Mouse (Mus musculus) forebrain, embryonic 15.5 days (tissue): ENCODE results near the gene Dhrs13. TPM values are rescaled to one million over a fixed set of nuclear protein-coding genes. Genes with fewer than 3 reads are reported as not detected.

Experiments used
- ATAC-seq: fragments of 200-750 bp; cut with Nextera tagmentation; replicated peaks from 2 replicates; pipeline ENCODE4 v1.8.0; 2017; ENCODE audit warnings: mild to moderate bottlenecking, moderate TSS enrichment, moderate library complexity
- H3K27ac ChIP-seq: fragments of 300-500 bp; sonication (generic); replicated peaks from 2 replicates; pipeline ENCODE4 v1.5.1; 2015; ENCODE audit warnings: mild to moderate bottlenecking, inconsistent platforms
- H3K27me3 ChIP-seq: fragments of 300-500 bp; sonication (generic); 2 replicates; pipeline ENCODE4 v1.6.1; 2015; ENCODE audit warnings: inconsistent platforms
- H3K36me3 ChIP-seq: fragments of 300-500 bp; sonication (generic); 2 replicates; pipeline ENCODE4 v1.6.1; 2015; ENCODE audit warnings: mild to moderate bottlenecking, inconsistent platforms
- H3K4me1 ChIP-seq: fragments of 300-500 bp; sonication (generic); 2 replicates; pipeline ENCODE4 v1.6.1; 2015; ENCODE audit warnings: inconsistent platforms
- H3K4me2 ChIP-seq: fragments of 300-500 bp; sonication (generic); replicated peaks from 2 replicates; pipeline ENCODE4 v1.6.1; 2015; ENCODE audit warnings: mild to moderate bottlenecking, inconsistent platforms
- H3K4me3 ChIP-seq: fragments of 300-500 bp; sonication (generic); 2 replicates; pipeline ENCODE4 v1.5.1; 2015; ENCODE audit warnings: mild to moderate bottlenecking, inconsistent platforms
- H3K9ac ChIP-seq: fragments of 300-500 bp; sonication (generic); replicated peaks from 2 replicates; pipeline ENCODE4 v1.6.1; 2015; ENCODE audit warnings: mild to moderate bottlenecking, inconsistent platforms
- H3K9me3 ChIP-seq: fragments of 300-500 bp; sonication (generic); 2 replicates; pipeline ENCODE4 v1.6.1; 2016; ENCODE audit warnings: inconsistent platforms
- WGBS: fragments of 180-500 bp; shearing (Covaris S2); methylation state at CpG from one replicate; pipeline ENCODE4 v1.1.7; 2015; ENCODE audit warnings: mixed read lengths; 5-methylcytosine and 5-hydroxymethylcytosine counted together
- polyA plus RNA-seq: library from polyadenylated mRNA; unstranded; fragments of >200 nt; fragmentation: Nextera tagmentation; extraction: Ambion mirVana; gene quantifications from 2 replicates; pipeline ENCODE4 v1.2.1, GENCODE M21; 2015

Gene Dhrs13
- polyA plus RNA-seq, 1 experiment from 2014 or later: 32.8 TPM

- WGBS: 85% methylated on average over 8 of the region's 8 CpGs
- no peak overlapping the region for H3K4me2 ChIP-seq
- H3K27ac ChIP-seq: no peak overlapping the region
Observed at GRCm38 (mm10) chr11:78056946-78057345, 24.9 kb downstream of the Dhrs13 start.

GRCm38 (mm10) chr11:78059833-78060757 is 28.0 kb downstream of the Dhrs13 start:
- Histone ChIP-seq H3K9me3 (no peaks in the 10 kb centered on the region), H3K27me3 (no peaks in the 10 kb centered on the region), H3K4me3 (no peak overlapping the region), H3K4me2 (no peak overlapping the region), H3K27ac (no peak overlapping the region), H3K9ac (no peak overlapping the region), H3K36me3 (peaks cover 37% of the 10 kb centered on the region), H3K4me1 (no peaks in the 10 kb centered on the region)
- peak; percentile 68 for ATAC-seq
- 57% methylated on average over 9 of the region's 9 CpGs for WGBS

More at GRCm38 (mm10) chr11:78056946-78057345, 24.9 kb downstream of the Dhrs13 start:
- Histone ChIP-seq H3K4me1 (no peaks in the 10 kb centered on the region), H3K36me3 (peaks cover 57% of the 10 kb centered on the region), H3K9me3 (no peaks in the 10 kb centered on the region), H3K4me3 (no peak overlapping the region), H3K27me3 (no peaks in the 10 kb centered on the region), H3K9ac (no peak overlapping the region)
- ATAC-seq: no peak

- Histone ChIP-seq H3K4me1 (no peaks in the 10 kb centered on the region), H3K9me3 (no peaks in the 10 kb centered on the region), H3K27me3 (no peaks in the 10 kb centered on the region), H3K36me3 (peaks cover 22% of the 10 kb centered on the region), H3K4me2 (no peak overlapping the region), H3K4me3 (no peak overlapping the region), H3K9ac (no peak overlapping the region), H3K27ac (no peak overlapping the region)
- no peak for ATAC-seq
- WGBS: 90% methylated on average over 1 of the region's 1 CpGs
Observed at GRCm38 (mm10) chr11:78062563-78062962, 30.5 kb downstream of the Dhrs13 start.

- no peak for ATAC-seq
- WGBS: 57% methylated on average over 2 of the region's 2 CpGs
Observed at GRCm38 (mm10) chr11:78065906-78066305, 33.8 kb downstream of the Dhrs13 start.

DNA sequence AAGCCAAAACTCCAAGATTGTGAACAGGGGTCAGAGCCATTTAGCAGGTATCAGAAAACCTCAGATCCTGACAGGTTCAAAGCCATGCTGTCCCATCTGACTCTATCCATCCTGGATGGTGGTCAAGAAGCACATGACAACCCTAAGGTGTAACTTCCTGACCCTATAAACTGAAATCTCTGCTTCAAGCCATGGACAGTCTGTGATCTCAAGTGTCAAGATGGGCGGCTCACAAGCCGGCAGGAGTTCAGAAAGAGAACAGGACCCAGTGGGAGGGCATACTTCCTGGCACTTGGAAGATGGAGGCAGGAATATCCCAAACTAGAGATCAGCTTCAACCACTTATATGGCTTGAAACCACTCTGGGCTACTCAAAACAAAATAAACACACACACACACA is 34.6 kb downstream of the Dhrs13 start:
- no peak overlapping the region for H3K9ac ChIP-seq
- peaks cover 1% of the 10 kb centered on the region; the same call in 1 of the 2 replicates for H3K36me3 ChIP-seq
- no peaks in the 10 kb centered on the region for H3K4me1 ChIP-seq
- no peak for ATAC-seq
- H3K27me3 ChIP-seq: no peaks in the 10 kb centered on the region
- H3K4me3 ChIP-seq: no peak overlapping the region
- no peak overlapping the region for H3K27ac ChIP-seq
- no peaks in the 10 kb centered on the region for H3K9me3 ChIP-seq
- no peak overlapping the region for H3K4me2 ChIP-seq
- WGBS: 69% methylated on average over 2 of the region's 2 CpGs

More at GRCm38 (mm10) chr11:78065906-78066305, 33.8 kb downstream of the Dhrs13 start:
- no peaks in the 10 kb centered on the region for H3K27me3 ChIP-seq
- H3K4me2 ChIP-seq: no peak overlapping the region
- no peaks in the 10 kb centered on the region for H3K36me3 ChIP-seq
- no peak overlapping the region for H3K27ac ChIP-seq
- H3K4me3 ChIP-seq: no peak overlapping the region
- H3K9me3 ChIP-seq: no peaks in the 10 kb centered on the region
- no peak overlapping the region for H3K9ac ChIP-seq
- no peaks in the 10 kb centered on the region for H3K4me1 ChIP-seq

DNA sequence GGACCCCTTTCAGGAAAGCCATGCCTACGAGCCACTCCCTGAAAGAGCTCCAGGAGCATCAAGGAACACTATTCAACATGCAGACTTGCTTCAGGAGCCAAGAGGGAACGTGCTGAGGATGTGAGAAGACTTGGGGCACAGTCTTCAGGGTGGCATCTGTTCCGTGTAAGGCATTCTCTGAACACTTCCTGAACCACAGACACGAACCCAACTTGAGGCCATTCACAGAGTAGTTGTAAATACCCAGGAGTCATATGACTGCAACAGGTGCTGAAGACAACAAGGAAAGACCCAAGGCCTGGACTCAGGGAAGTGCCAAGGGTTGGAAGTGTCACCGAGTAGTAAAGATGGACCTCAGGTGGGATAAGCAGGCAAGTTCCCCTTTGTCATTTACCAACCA is 35.5 kb downstream of the Dhrs13 start:
- Histone ChIP-seq H3K9me3 (no peaks in the 10 kb centered on the region), H3K36me3 (peaks cover 7% of the 10 kb centered on the region; the same call in 1 of the 2 replicates), H3K4me3 (no peak overlapping the region), H3K27ac (no peak overlapping the region), H3K4me2 (no peak overlapping the region), H3K9ac (no peak overlapping the region), H3K27me3 (no peaks in the 10 kb centered on the region), H3K4me1 (no peaks in the 10 kb centered on the region)
- no peak for ATAC-seq
- 74% methylated on average over 5 of the region's 5 CpGs for WGBS

GRCm38 (mm10) chr11:78069130-78069529 is 37.0 kb downstream of the Dhrs13 start:
- Histone ChIP-seq H3K4me2 (no peak overlapping the region), H3K9ac (no peak overlapping the region), H3K36me3 (peaks cover 17% of the 10 kb centered on the region), H3K9me3 (no peaks in the 10 kb centered on the region), H3K4me3 (no peak overlapping the region), H3K27me3 (no peaks in the 10 kb centered on the region), H3K4me1 (no peaks in the 10 kb centered on the region), H3K27ac (no peak overlapping the region)
- WGBS: 86% methylated on average over 5 of the region's 5 CpGs
- ATAC-seq: no peak

GRCm38 (mm10) chr11:78069646-78070045 is 37.6 kb downstream of the Dhrs13 start:
- no peak overlapping the region for H3K4me2 ChIP-seq
- ATAC-seq: no peak
- H3K36me3 ChIP-seq: peaks cover 22% of the 10 kb centered on the region
- no peaks in the 10 kb centered on the region for H3K9me3 ChIP-seq
- no peaks in the 10 kb centered on the region for H3K27me3 ChIP-seq
- no peak overlapping the region for H3K9ac ChIP-seq
- no peak overlapping the region for H3K27ac ChIP-seq
- H3K4me1 ChIP-seq: no peaks in the 10 kb centered on the region
- WGBS: 84% methylated on average over 6 of the region's 6 CpGs
- no peak overlapping the region for H3K4me3 ChIP-seq

DNA sequence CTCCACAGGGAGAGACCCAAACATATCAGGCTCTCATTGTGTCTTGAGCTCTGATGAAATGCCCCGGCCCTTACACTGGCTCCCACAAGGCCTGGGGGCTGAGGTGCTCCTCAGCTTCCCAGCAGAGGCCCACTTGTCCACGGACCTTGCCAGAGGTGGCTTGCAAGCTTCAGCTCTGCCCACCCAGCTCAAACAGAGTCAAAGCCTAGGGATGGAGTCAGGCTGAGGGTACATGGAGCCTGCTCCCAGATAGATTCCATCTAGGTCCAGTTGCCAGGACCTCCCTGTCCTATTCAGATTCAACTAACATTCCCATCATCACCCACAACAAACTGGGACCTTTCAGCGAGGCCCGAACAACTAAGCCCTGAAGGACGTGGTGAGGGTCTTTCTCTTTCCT is 39.9 kb downstream of the Dhrs13 start:
- Histone ChIP-seq H3K4me3 (no peak overlapping the region), H3K9ac (no peak overlapping the region), H3K4me1 (no peaks in the 10 kb centered on the region), H3K36me3 (peaks cover 39% of the 10 kb centered on the region), H3K27ac (no peak overlapping the region), H3K4me2 (no peak overlapping the region), H3K27me3 (no peaks in the 10 kb centered on the region), H3K9me3 (no peaks in the 10 kb centered on the region)
- 87% methylated on average over 5 of the region's 5 CpGs for WGBS
- ATAC-seq: no peak

DNA sequence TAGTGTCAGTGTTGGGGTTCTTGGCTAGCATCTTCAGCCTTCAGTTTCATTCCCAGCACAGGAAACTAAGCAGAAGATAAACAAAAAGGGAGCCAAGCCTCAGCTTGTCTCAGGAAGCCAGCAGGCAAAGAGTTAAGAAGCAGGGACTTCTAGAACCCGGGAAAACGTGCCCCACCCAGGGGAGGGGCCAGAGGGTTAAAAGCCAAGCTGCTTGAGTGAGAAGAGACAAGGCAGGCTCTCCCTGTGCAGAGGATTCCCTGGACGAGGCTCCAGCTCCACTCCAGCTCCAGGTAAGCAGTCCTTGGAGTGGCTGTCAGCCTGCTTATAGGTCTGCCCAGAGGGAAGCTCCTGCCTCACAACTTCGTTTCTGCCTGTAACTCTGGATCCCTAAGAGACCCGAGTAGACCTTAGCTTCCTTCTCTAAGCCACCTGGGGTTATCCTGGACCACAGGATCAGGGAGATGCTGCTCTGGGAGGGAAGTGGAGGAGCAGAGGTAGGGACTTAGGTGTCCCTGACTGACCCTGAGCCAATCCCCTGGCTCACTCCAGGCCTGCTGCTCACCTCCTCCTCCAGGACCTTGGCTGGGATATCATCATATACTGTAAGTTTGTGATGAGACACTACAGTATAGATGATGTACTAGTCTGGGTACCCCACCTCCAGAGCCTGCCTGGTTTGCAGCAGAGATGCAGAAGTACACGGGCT is 40.5 kb downstream of the Dhrs13 start:
- Histone ChIP-seq H3K9ac (no peak overlapping the region), H3K36me3 (peaks cover 43% of the 10 kb centered on the region)
- WGBS: 32% methylated on average over 6 of the region's 6 CpGs

GRCm38 (mm10) chr11:78073577-78074276 is 41.6 kb downstream of the Dhrs13 start:
- no peaks in the 10 kb centered on the region for H3K9me3 ChIP-seq
- H3K27me3 ChIP-seq: no peaks in the 10 kb centered on the region
- no peak overlapping the region for H3K27ac ChIP-seq
- 95% methylated on average over 9 of the region's 9 CpGs for WGBS
- no peak overlapping the region for H3K4me2 ChIP-seq
- no peaks in the 10 kb centered on the region for H3K4me1 ChIP-seq
- no peak overlapping the region for H3K4me3 ChIP-seq
- H3K36me3 ChIP-seq: peaks cover 47% of the 10 kb centered on the region
- ATAC-seq: no peak
- H3K9ac ChIP-seq: no peak overlapping the region

More for the DNA sequence above, 40.5 kb downstream of the Dhrs13 start:
- Histone ChIP-seq H3K4me1 (no peaks in the 10 kb centered on the region), H3K4me2 (no peak overlapping the region), H3K27me3 (no peaks in the 10 kb centered on the region), H3K27ac (no peak overlapping the region), H3K4me3 (no peak overlapping the region), H3K9me3 (no peaks in the 10 kb centered on the region)
- no peak for ATAC-seq

DNA sequence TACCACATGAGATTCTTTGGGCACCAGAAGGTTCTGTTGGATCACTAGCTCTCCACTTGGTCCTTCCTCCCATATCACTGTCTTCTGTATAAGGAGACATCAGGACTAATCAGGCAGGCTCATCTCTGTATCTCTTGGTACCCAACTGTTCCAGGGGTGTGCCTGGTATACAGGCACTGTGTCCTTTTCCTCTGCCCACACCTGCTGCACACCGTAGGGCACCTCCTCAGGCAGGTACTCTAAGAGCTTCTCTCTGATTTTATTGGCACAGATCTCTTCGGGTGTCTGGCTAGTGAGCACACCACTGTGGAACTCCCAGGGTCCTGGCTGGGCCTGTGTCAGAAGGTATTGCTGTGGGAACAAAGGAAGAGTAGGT is 42.2 kb downstream of the Dhrs13 start:
- WGBS: 96% methylated on average over 2 of the region's 2 CpGs
- H3K27me3 ChIP-seq: no peaks in the 10 kb centered on the region
- H3K4me3 ChIP-seq: no peak overlapping the region
- no peak for ATAC-seq
- H3K9me3 ChIP-seq: no peaks in the 10 kb centered on the region
- H3K27ac ChIP-seq: no peak overlapping the region
- H3K9ac ChIP-seq: no peak overlapping the region
- peaks cover 47% of the 10 kb centered on the region for H3K36me3 ChIP-seq
- peaks cover 5% of the 10 kb centered on the region for H3K4me1 ChIP-seq
- no peak overlapping the region for H3K4me2 ChIP-seq
